Mouse (Mus musculus) MEL (cell line): ENCODE data around the gene Plrg1. TPM values are rescaled to one million over a fixed set of nuclear protein-coding genes. Genes with fewer than 3 reads are reported as not detected.

Source experiments
- DNase-seq: peaks from one replicate; pipeline ENCODE4 v3.0.0; 2011; ENCODE audit warnings: low read depth, low spot score
- H3K27ac ChIP-seq: 2 replicates; pipeline ENCODE4 v1.5.1; 2012; ENCODE audit warnings: low read depth, mild to moderate bottlenecking, control low read depth, low read length, moderate library complexity; ENCODE audit not compliant: control insufficient read depth
- H3K27me3 ChIP-seq, 2 experiments: fragments of 150-350 bp in 1 of 2; sonication (generic) in 1 of 2; 2 replicates each; pipeline ENCODE4 v1.6.1; 2012; ENCODE audit warnings: low read length in 2 of 2, mild to moderate bottlenecking in 2 of 2, improper control_type of control experiment in 1 of 2, moderate library complexity in 1 of 2; ENCODE audit not compliant: insufficient read depth in 2 of 2, control insufficient read depth in 1 of 2
- H3K36me3 ChIP-seq, 2 experiments: 2 replicates each; pipeline ENCODE4 v1.6.1; 2012 to 2014; ENCODE audit warnings: low read length in 2 of 2, improper control_type of control experiment in 1 of 2, inconsistent platforms in 1 of 2, mild to moderate bottlenecking in 1 of 2; ENCODE audit not compliant: insufficient read depth in 2 of 2, control insufficient read depth in 1 of 2
- H3K4me1 ChIP-seq, 2 experiments: fragments of 150-350 bp in 1 of 2; sonication (generic) in 1 of 2; 2 replicates each; pipeline ENCODE4 v1.6.1; 2012; ENCODE audit warnings: low read length in 2 of 2, improper control_type of control experiment in 1 of 2, mild to moderate bottlenecking in 1 of 2; ENCODE audit not compliant: insufficient read depth in 2 of 2, control insufficient read depth in 1 of 2
- H3K4me3 ChIP-seq, 2 experiments: fragments of 150-350 bp in 1 of 2; sonication (generic) in 1 of 2; 2 replicates each; pipeline ENCODE4 v1.5.1; 2012; ENCODE audit warnings: low read depth in 2 of 2, low read length in 2 of 2, mild to moderate bottlenecking in 2 of 2, moderate library complexity in 2 of 2, control low read depth in 1 of 2, improper control_type of control experiment in 1 of 2; ENCODE audit not compliant: control insufficient read depth in 1 of 2, insufficient read depth in 1 of 2
- H3K79me2 ChIP-seq: 2 replicates; pipeline ENCODE4 v1.6.1; 2012; ENCODE audit warnings: mild to moderate bottlenecking, low read length, moderate library complexity; ENCODE audit not compliant: control insufficient read depth, poor library complexity, insufficient read depth
- H3K9ac ChIP-seq: 2 replicates; pipeline ENCODE4 v1.6.1; 2012; ENCODE audit warnings: low read depth, mild to moderate bottlenecking, control low read depth, low read length, moderate library complexity; ENCODE audit not compliant: control insufficient read depth, poor library complexity, severe bottlenecking
- H3K9me3 ChIP-seq: fragments of 150-350 bp; sonication (generic); replicated peaks from 2 replicates; pipeline ENCODE4 v1.6.1; 2012; ENCODE audit warnings: mild to moderate bottlenecking, low read length, improper control_type of control experiment, moderate library complexity; ENCODE audit not compliant: insufficient read depth
- BHLHE40 ChIP-seq: IDR thresholded peaks from 2 replicates; pipeline ENCODE4 v1.6.1; 2012; ENCODE audit warnings: low read depth, mild to moderate bottlenecking, inconsistent platforms, low read length, improper control_type of control experiment, borderline replicate concordance
- CHD2 ChIP-seq: IDR thresholded peaks from 2 replicates; pipeline ENCODE4 v1.6.1; 2011; ENCODE audit warnings: low read length, improper control_type of control experiment
- CTCF ChIP-seq, 3 experiments: IDR thresholded peaks in 2 of 3; conservative IDR thresholded peaks in 1 of 3; 2 replicates each; pipeline ENCODE4 v1.5.1; 2011 to 2012; ENCODE audit warnings: low read length in 3 of 3, low read depth in 2 of 3, mild to moderate bottlenecking in 2 of 3, improper control_type of control experiment in 1 of 3, inconsistent platforms in 1 of 3, mixed read lengths in 1 of 3, moderate library complexity in 1 of 3; ENCODE audit not compliant: control insufficient read depth in 1 of 3, insufficient read depth in 1 of 3, poor library complexity in 1 of 3, severe bottlenecking in 1 of 3
- E2F4 ChIP-seq: IDR thresholded peaks from 2 replicates; pipeline ENCODE4 v1.6.1; 2011; ENCODE audit warnings: low read depth, low read length, improper control_type of control experiment, borderline replicate concordance
- ELF1 ChIP-seq: IDR thresholded peaks from 2 replicates; pipeline ENCODE4 v1.6.1; 2014; ENCODE audit warnings: low read depth, mild to moderate bottlenecking, inconsistent platforms, low read length, improper control_type of control experiment, moderate library complexity
- EP300 ChIP-seq, 2 experiments: IDR thresholded peaks; 2 replicates each; pipeline ENCODE4 v1.6.1; 2011; ENCODE audit warnings: improper control_type of control experiment in 2 of 2, low read length in 2 of 2, low read depth in 1 of 2, mild to moderate bottlenecking in 1 of 2
- GATA1 ChIP-seq: IDR thresholded peaks from 2 replicates; pipeline ENCODE4 v1.6.1; 2011; ENCODE audit warnings: low read depth, low read length, improper control_type of control experiment
- HCFC1 ChIP-seq: IDR thresholded peaks from 2 replicates; pipeline ENCODE4 v1.6.1; 2012; ENCODE audit warnings: low read depth, mild to moderate bottlenecking, inconsistent platforms, low read length, improper control_type of control experiment, moderate library complexity
- KAT2A ChIP-seq: conservative IDR thresholded peaks from 2 replicates; pipeline ENCODE4 v1.6.1; 2012; ENCODE audit warnings: low read depth, low read length, improper control_type of control experiment, inconsistent platforms
- MAX ChIP-seq: IDR thresholded peaks from 2 replicates; pipeline ENCODE4 v1.6.1; 2011; ENCODE audit warnings: low read length, improper control_type of control experiment
- MAZ ChIP-seq: IDR thresholded peaks from 2 replicates; pipeline ENCODE4 v1.6.1; 2012; ENCODE audit warnings: low read depth, mild to moderate bottlenecking, inconsistent platforms, low read length, improper control_type of control experiment
- MEF2A ChIP-seq: IDR thresholded peaks from 2 replicates; pipeline ENCODE4 v1.6.1; 2014; ENCODE audit warnings: low read depth, mild to moderate bottlenecking, inconsistent platforms, low read length, improper control_type of control experiment; ENCODE audit not compliant: poor library complexity, insufficient replicate concordance, severe bottlenecking; ENCODE audit errors: extremely low read depth
- MYB ChIP-seq: IDR thresholded peaks from 2 replicates; pipeline ENCODE4 v1.6.1; 2011; ENCODE audit warnings: mild to moderate bottlenecking, low read depth, low read length, improper control_type of control experiment
- NRF1 ChIP-seq: IDR thresholded peaks from 2 replicates; pipeline ENCODE4 v1.6.1; 2014; ENCODE audit warnings: low read depth, mild to moderate bottlenecking, inconsistent platforms, low read length, improper control_type of control experiment, moderate library complexity; ENCODE audit not compliant: poor library complexity, insufficient read depth, severe bottlenecking
- POLR2A ChIP-seq, 2 experiments: IDR thresholded peaks; 2 replicates each; pipeline ENCODE4 v1.6.1; 2011 to 2012; ENCODE audit warnings: low read length in 2 of 2, mild to moderate bottlenecking in 2 of 2, control low read depth in 1 of 2, improper control_type of control experiment in 1 of 2, low read depth in 1 of 2, moderate library complexity in 1 of 2; ENCODE audit not compliant: control insufficient read depth in 1 of 2, insufficient read depth in 1 of 2, poor library complexity in 1 of 2
- POLR2AphosphoS2 ChIP-seq: IDR thresholded peaks from 2 replicates; pipeline ENCODE4 v1.6.1; 2011; ENCODE audit warnings: low read length, improper control_type of control experiment
- POLR2AphosphoS5 ChIP-seq: IDR thresholded peaks from 2 replicates; pipeline ENCODE4 v1.6.1; 2012; ENCODE audit warnings: low read depth, borderline replicate concordance, mild to moderate bottlenecking, inconsistent platforms, low read length, moderate library complexity, mixed read lengths
- RCOR1 ChIP-seq: IDR thresholded peaks from 2 replicates; pipeline ENCODE4 v1.6.1; 2012; ENCODE audit warnings: low read depth, mild to moderate bottlenecking, inconsistent platforms, low read length, improper control_type of control experiment
- SIN3A ChIP-seq: IDR thresholded peaks from 2 replicates; pipeline ENCODE4 v1.6.1; 2012; ENCODE audit warnings: low read length, improper control_type of control experiment, inconsistent platforms
- SMC3 ChIP-seq: IDR thresholded peaks from 2 replicates; pipeline ENCODE4 v1.6.1; 2011; ENCODE audit warnings: low read depth, low read length, improper control_type of control experiment
- UBTF ChIP-seq: IDR thresholded peaks from 2 replicates; pipeline ENCODE4 v1.6.1; 2012; ENCODE audit warnings: low read depth, mild to moderate bottlenecking, inconsistent platforms, low read length, improper control_type of control experiment, moderate library complexity, borderline replicate concordance; ENCODE audit not compliant: insufficient read depth
- USF2 ChIP-seq, 2 experiments: IDR thresholded peaks; 2 replicates each; pipeline ENCODE4 v1.6.1; 2011 to 2012; ENCODE audit warnings: improper control_type of control experiment in 2 of 2, low read length in 2 of 2, borderline replicate concordance in 1 of 2, inconsistent platforms in 1 of 2, low read depth in 1 of 2, mild to moderate bottlenecking in 1 of 2; ENCODE audit not compliant: insufficient read depth in 1 of 2
- ZC3H11A ChIP-seq: IDR thresholded peaks from 2 replicates; pipeline ENCODE4 v1.6.1; 2012; ENCODE audit warnings: low read depth, mild to moderate bottlenecking, inconsistent platforms, low read length, improper control_type of control experiment
- ZKSCAN1 ChIP-seq: IDR thresholded peaks from 2 replicates; pipeline ENCODE4 v1.6.1; 2012; ENCODE audit warnings: low read depth, mild to moderate bottlenecking, inconsistent platforms, low read length, improper control_type of control experiment, moderate library complexity
- ZNF384 ChIP-seq: IDR thresholded peaks from 2 replicates; pipeline ENCODE4 v1.6.1; 2012; ENCODE audit warnings: low read depth, mild to moderate bottlenecking, inconsistent platforms, low read length, improper control_type of control experiment
- polyA plus RNA-seq, 2 experiments: library from polyadenylated mRNA; stranded (reverse) in 1 of 2; unstranded in 1 of 2; fragments of >175 nt in 1 of 2; fragments of >200 nt in 1 of 2; gene quantifications; 2 replicates each; pipeline versions ENCODE4 v1.2.1 to v1.2.4; 2012; ENCODE audit warnings: low replicate concordance in 2 of 2, low read depth in 1 of 2; ENCODE audit not compliant: insufficient read length in 2 of 2, insufficient read depth in 1 of 2, missing spikeins in 1 of 2
- total RNA-seq: library from RNA; depleted of rRNA; stranded (reverse); fragments of 300-350 nt; gene quantifications from 2 replicates; pipeline ENCODE4 v1.2.3, GENCODE M21; 2012

Gene Plrg1
- total and polyA plus RNA-seq, 3 experiments, result 85.6 to 88.8 TPM; not detected in 1

GRCm38 (mm10) chr3:83067920-83068319 lies 12.6 kb downstream of the Plrg1 start:
- Histone ChIP-seq H3K9ac (no peak overlapping the region), H3K4me3 (no peak overlapping the region), H3K79me2 (no peaks in the 10 kb centered on the region), H3K27ac (no peak overlapping the region), H3K27me3 (no peaks in the 10 kb centered on the region), H3K9me3 (no peaks in the 10 kb centered on the region), H3K4me1 (no peaks in the 10 kb centered on the region), H3K36me3 (peaks cover 0 to 5% of the 10 kb centered on the region in 2 experiments; a peak in 1 of 4 replicates)
- DNase-seq, result no peak
- TF ChIP-seq POLR2AphosphoS5, result no peak
- TF ChIP-seq EP300 (IDR thresholded peaks at IDR 0.05; ENCODE audit: low read depth in 1 of 2, low read length in 2 of 2), result no peak
- TF ChIP-seq POLR2AphosphoS2, result no peak
- TF ChIP-seq MAZ, result no peak
- TF ChIP-seq, all 39 proteins: peak for 0

- peaks cover 0 to 5% of the 10 kb centered on the region in 2 experiments; a peak in 1 of 4 replicates for H3K36me3 ChIP-seq
Measured at GRCm38 (mm10) chr3:83068869-83069268, 13.5 kb downstream of the Plrg1 start.

GRCm38 (mm10) chr3:83070231-83070630 lies 14.9 kb downstream of the Plrg1 start:
- peaks cover 0 to 5% of the 10 kb centered on the region in 2 experiments; a peak in 1 of 4 replicates for H3K36me3 ChIP-seq
- no peaks in the 10 kb centered on the region for H3K27me3 ChIP-seq
- H3K4me1 ChIP-seq, result no peaks in the 10 kb centered on the region
- H3K79me2 ChIP-seq, result no peaks in the 10 kb centered on the region
- H3K4me3 ChIP-seq, result no peak overlapping the region
- no peak for DNase-seq
- H3K9me3 ChIP-seq, result no peaks in the 10 kb centered on the region
- H3K27ac ChIP-seq, result no peak overlapping the region
- no peak overlapping the region for H3K9ac ChIP-seq
- TF ChIP-seq MEF2A (no peak), USF2 (IDR thresholded peaks at IDR 0.05; ENCODE audit: borderline replicate concordance in 1 of 2, insufficient read depth in 1 of 2, low read depth in 1 of 2, low read length in 2 of 2) (no peak), SMC3 (no peak), BHLHE40 (no peak), KAT2A (no peak), MYB (no peak), ZKSCAN1 (no peak), RCOR1 (no peak), CTCF (IDR thresholded peaks at IDR 0.05 in 2 of 3, conservative IDR thresholded peaks at IDR 0.05 in 1 of 3; ENCODE audit: control insufficient read depth in 1 of 3, insufficient read depth in 1 of 3, low read depth in 2 of 3, low read length in 3 of 3, poor library complexity in 1 of 3, severe bottlenecking in 1 of 3) (no peak), POLR2AphosphoS2 (no peak), SIN3A (no peak), E2F4 (no peak), HCFC1 (no peak), GATA1 (no peak), NRF1 (no peak), CHD2 (no peak), ELF1 (no peak), MAZ (no peak), MAX (no peak)

More at GRCm38 (mm10) chr3:83068869-83069268, 13.5 kb downstream of the Plrg1 start:
- no peak overlapping the region for H3K4me3 ChIP-seq
- no peak overlapping the region for H3K9ac ChIP-seq
- no peaks in the 10 kb centered on the region for H3K79me2 ChIP-seq
- H3K4me1 ChIP-seq, result no peaks in the 10 kb centered on the region
- no peaks in the 10 kb centered on the region for H3K9me3 ChIP-seq
- H3K27ac ChIP-seq, result no peak overlapping the region
- DNase-seq, result no peak
- no peaks in the 10 kb centered on the region for H3K27me3 ChIP-seq
- no peak for TF ChIP-seq UBTF
- TF ChIP-seq MAZ, result no peak
- no peak for TF ChIP-seq ZC3H11A
- no peak for TF ChIP-seq POLR2A (IDR thresholded peaks at IDR 0.05; ENCODE audit: control insufficient read depth in 1 of 2, insufficient read depth in 1 of 2, low read depth in 1 of 2, low read length in 2 of 2, poor library complexity in 1 of 2)
- no peak for TF ChIP-seq SIN3A
- no peak for TF ChIP-seq USF2 (IDR thresholded peaks at IDR 0.05; ENCODE audit: borderline replicate concordance in 1 of 2, insufficient read depth in 1 of 2, low read depth in 1 of 2, low read length in 2 of 2)
- no peak for TF ChIP-seq ZKSCAN1
- TF ChIP-seq ZNF384, result no peak
- TF ChIP-seq HCFC1, result no peak
